Mouse (Mus musculus) megakaryocyte progenitor cell, adult 5-6 weeks (primary cell): ENCODE results near the gene 4930523C07Rik. TPM values are rescaled to one million over a fixed set of nuclear protein-coding genes. Genes with fewer than 3 reads are reported as not detected.

ENCODE experiments used
- ATAC-seq: replicated peaks from 2 replicates; pipeline ENCODE4 v1.8.0; 2016; ENCODE audit warnings: mild to moderate bottlenecking, moderate TSS enrichment, inconsistent platforms; ENCODE audit not compliant: poor library complexity
- total RNA-seq, 2 experiments: library from RNA; stranded (forward) in 1 of 2; stranded (reverse) in 1 of 2; fragments of 157-497, 149-512 nt in 1 of 2; fragments of 200-1000 nt in 1 of 2; gene quantifications; 2 replicates each; pipeline versions ENCODE4 v1.2.3 to v1.2.4; 2015 to 2017

The 4930523C07Rik gene
- total RNA-seq, 2 experiments from 2014 or later: 55.5 to 59.1 TPM

DNA sequence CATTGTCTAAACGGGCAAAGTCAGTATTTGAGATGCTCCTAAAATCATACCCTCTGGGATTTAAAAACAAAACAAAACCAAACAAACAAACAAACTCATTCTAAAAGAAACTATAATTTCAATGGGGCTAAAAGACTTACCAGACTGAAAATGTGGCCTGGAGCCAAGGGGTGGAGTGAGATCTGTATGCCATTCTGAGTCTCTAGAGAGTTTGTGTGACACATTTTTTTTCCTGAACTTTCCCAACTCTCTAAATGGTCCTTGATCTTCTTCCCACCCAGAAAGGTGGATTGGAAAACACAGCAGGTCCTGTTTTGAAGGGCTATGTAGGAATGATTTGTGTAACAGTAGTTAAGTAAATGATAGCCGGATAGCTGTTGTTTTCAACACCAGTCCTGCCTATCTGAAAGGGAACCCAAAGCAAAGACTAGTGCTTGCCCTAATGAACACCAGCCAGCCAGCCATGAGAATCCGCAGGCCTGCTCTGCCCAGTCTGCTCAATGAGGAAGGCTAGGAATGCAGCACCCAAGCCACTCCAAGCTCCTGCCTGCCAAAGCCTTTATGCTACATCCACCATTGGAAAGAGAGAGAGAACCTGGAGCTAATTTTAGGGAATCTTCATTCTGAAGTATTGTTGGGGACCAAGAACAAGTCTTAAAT lies 1.0 kb downstream of the 4930523C07Rik start:
- no peak for ATAC-seq

DNA sequence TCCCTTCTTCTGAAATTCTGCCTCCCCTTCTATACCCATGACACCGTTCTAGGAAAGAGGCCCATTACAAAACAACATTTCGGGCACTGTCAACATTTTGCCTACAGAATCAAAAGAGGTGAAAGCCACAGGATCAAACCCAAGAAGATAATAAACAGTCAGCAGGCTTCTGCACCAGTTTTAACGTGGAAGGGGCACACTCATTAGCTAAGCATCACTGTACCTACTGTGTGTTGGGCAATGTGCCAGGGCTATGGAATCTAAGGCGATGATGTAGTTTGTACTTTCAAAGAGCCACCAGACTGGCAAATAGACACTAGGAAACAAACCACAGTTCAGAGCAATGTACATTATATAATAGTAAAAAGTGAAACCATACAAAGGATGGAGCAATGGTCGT lies 1.8 kb downstream of the 4930523C07Rik start:
- no peak for ATAC-seq

GRCm38 (mm10) chr1:160046786-160047185 lies 2.6 kb downstream of the 4930523C07Rik start:
- no peak for ATAC-seq

GRCm38 (mm10) chr1:160047481-160047931 lies 3.3 kb downstream of the 4930523C07Rik start:
- ATAC-seq: no peak

- ATAC-seq: 0 out of 2 replicates have a peak, but pooled peaks have one; percentile 0
These were observed 5.1 kb downstream of the 4930523C07Rik start for GRCm38 (mm10) chr1:160049131-160049880.

DNA sequence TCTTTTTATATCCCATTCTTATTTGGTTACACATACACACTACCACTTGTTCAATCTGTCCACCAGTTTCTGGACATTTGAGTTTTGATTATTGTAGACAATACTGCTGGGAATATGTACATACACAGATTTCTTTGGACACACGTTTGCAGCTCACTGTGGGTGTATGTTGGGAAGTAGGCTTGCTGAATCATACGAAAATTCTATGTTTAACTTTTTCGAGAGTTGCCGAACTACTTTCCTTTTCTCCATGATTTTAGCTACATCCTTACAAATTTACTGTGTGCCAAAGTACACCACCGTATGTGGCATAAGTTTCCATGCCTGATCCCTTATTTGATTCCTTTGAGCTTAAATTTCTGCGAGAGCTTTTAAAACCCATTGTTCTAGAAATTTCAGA lies 6.7 kb downstream of the 4930523C07Rik start:
- ATAC-seq: no peak

- peak; percentile 15; the same call in 1 of the 2 replicates for ATAC-seq
These were observed 8.6 kb downstream of the 4930523C07Rik start for GRCm38 (mm10) chr1:160052556-160053315.

GRCm38 (mm10) chr1:160053510-160054305 lies 9.5 kb downstream of the 4930523C07Rik start:
- ATAC-seq: no peak

- ATAC-seq: peak; percentile 15
These were observed 10.3 kb downstream of the 4930523C07Rik start for GRCm38 (mm10) chr1:160054366-160055078.

GRCm38 (mm10) chr1:160057657-160058056 lies 13.5 kb downstream of the 4930523C07Rik start:
- ATAC-seq: no peak

DNA sequence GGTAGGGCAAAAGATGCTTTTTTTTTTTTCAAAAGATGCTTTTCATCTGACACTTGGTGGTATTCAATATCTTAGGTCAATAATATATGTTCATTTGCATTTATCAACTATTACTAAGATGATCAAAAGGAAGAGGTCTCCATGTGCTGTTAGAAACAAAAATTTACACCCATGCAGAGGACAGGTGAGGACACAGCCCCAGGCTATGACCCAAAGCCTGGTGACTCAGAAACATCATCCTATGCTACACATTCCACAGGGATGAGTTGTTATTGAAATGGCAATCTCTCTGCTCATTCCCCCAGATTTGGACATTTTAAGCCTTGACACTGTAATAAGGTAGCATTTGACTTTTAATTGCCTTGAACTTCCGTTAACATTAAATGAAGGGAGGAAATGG lies 15.7 kb downstream of the 4930523C07Rik start:
- no peak for ATAC-seq

DNA sequence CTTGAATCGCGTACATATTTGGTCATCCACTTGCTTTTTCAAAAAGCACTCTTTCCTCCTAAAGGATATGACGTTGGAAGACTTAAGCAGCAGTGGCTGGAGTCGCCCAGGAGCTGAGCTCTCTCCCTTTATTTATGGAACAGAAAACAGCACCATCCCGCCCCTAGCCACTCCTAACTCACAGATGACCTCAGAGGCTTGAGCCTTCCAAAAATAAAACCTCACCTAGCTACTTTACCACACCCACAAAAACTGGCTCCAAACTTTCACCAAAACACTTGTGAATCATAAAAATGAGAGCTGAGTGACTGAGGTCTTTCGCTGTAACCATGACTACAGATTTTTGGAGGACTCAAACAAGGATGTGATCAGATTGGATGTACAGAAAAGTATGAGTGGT lies 16.4 kb downstream of the 4930523C07Rik start:
- no peak for ATAC-seq

DNA sequence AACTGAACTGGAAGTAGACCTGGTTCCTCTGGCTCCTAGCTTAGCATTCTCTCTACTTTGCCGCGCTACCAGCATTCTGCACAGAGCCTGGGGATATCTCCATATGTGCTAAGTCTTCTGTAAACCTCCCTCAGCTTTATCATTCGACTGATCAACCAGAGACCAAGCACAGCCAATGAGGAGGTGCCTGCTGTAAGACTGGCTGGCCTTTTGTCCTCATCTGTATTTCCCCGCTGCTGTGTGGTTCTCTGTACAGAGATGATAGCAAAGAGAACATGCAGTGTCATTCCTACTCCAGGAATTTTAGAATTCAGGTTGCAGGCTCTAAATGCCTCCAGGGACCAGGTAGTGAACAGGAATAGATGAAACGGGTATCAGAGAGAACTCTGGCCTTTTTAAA lies 17.1 kb downstream of the 4930523C07Rik start:
- peak; percentile 85 for ATAC-seq

- ATAC-seq: peak; percentile 79
These were observed 17.7 kb downstream of the 4930523C07Rik start for GRCm38 (mm10) chr1:160061725-160062366.

GRCm38 (mm10) chr1:160064547-160065144 lies 20.5 kb downstream of the 4930523C07Rik start:
- ATAC-seq: no peak

GRCm38 (mm10) chr1:160078882-160079661 lies 34.9 kb downstream of the 4930523C07Rik start:
- peak; percentile 90 for ATAC-seq

DNA sequence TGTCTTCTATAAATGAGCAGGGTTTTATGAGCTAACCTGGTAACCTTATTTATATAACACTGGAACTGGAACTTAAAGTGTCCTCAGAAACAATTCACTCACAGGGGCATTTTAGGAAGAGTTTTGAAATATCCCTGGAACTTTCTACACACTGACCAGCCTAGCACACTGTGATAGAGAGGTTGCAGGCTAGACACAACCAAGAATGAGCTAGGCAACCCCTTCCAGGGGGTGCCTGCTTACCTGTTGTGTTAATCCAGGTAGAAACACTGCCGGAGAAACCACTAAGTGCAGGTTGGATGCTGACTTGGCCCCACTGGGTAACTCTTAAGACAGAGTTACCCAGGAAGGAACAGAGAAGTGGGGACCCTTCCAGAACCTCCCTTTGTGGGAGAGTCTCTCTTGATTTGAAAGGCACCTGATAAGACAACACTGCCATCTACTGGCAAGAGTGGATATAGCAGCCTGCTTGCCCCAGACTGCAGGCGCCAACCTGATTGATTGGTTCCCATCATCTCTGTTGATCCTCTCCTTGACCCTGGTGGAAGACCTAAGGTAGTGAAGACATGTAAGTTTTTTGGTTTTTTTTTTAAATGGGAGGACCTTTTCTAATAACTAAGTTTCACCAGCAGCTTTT lies 36.7 kb downstream of the 4930523C07Rik start:
- peak; percentile 74 for ATAC-seq

DNA sequence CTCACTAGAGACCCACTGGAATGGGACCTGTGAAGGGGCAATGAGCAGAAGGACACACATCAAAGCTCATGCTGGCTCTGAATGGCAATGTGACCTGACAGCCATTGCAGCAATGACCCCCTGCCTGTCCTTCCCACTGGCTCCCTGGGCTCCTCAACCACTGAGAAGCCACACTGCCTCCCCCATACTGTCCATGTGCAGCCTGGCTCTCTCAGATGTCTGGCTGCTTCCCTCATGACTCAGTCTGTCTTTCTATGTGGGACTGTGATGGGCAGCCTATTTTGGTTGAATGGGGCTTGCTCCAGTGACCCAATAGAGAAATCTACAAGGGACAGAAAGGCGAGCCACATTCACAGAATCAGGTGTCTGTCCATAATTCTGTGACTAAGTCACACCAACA lies 38.5 kb downstream of the 4930523C07Rik start:
- ATAC-seq: no peak
